Mouse (Mus musculus): ENCODE data around the gene Vmn1r210.

DNA sequence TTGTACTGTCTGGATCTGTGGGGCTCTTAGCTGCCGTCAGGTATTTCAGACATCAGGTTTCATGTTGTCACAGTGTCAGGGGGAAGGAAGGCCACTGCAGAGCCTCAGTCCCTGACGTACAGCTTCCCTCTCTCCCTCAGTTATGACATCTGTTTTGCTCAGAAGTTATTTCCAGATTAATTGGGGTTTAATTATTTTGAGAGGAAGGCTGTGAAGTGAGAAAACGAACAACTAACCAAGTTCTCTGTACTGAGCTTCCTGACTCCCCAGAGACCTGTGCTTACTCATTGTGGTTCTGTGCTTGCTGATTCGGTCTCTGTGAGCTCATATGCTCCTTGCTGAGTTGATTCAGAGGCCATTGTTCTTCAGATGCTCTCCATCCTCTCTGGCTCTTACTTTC lies at the start of gene Vmn1r210:
- TF ChIP-seq POLR2A (IDR thresholded peaks at IDR 0.05; ENCODE audit: insufficient read depth, low read length) (no peak), CTCF (IDR thresholded peaks at IDR 0.05; ENCODE audit: low read depth, low read length) (no peak)
